In genomic region chr15:61653853-61654252, GRCm38 (mm10) we compare ENCODE assay signal across 22 mouse cellular contexts.
"Had no signal": no experiment of that assay in that cellular context is flagged by ENCODE, and none has a peak within 500 bp of the region (broad histone marks: within the 10 kb centered on the region; RNA-seq: fewer than 3 reads in every experiment).

No protein-coding gene starts in this region.

- H3K4me1 ChIP-seq: heart, embryonic 13.5 days; heart, embryonic 15.5 days; hindbrain, embryonic 13.5 days; hindbrain, embryonic 15.5 days; limb, embryonic 15.5 days; liver, embryonic 12.5 days had no signal

- H3K27ac ChIP-seq: heart, adult 2 months; heart, embryonic 13.5 days; heart, embryonic 15.5 days; hindbrain, embryonic 13.5 days; hindbrain, embryonic 15.5 days; hindbrain, postnatal 0 days; limb, embryonic 13.5 days; limb, embryonic 15.5 days; liver, embryonic 12.5 days; liver, embryonic 14.5 days had no signal

- H3K4me2 ChIP-seq: heart, embryonic 11.5 days; heart, embryonic 13.5 days; heart, embryonic 15.5 days; hindbrain, embryonic 13.5 days; hindbrain, embryonic 15.5 days; limb, embryonic 13.5 days; limb, embryonic 15.5 days; liver, embryonic 12.5 days had no signal

- H3K9ac ChIP-seq: forebrain, postnatal 0 days; heart, embryonic 13.5 days; heart, embryonic 15.5 days; hindbrain, embryonic 13.5 days; hindbrain, embryonic 15.5 days; limb, embryonic 13.5 days; limb, embryonic 15.5 days; liver, embryonic 12.5 days; liver, embryonic 14.5 days had no signal

- H3K4me3 ChIP-seq: heart, adult 2 months; heart, embryonic 13.5 days; heart, embryonic 15.5 days; hindbrain, embryonic 13.5 days; hindbrain, embryonic 15.5 days; limb, embryonic 13.5 days; limb, embryonic 15.5 days; liver, embryonic 12.5 days had no signal

- H3K9me3 ChIP-seq: heart, embryonic 13.5 days; heart, embryonic 15.5 days; hindbrain, embryonic 13.5 days; hindbrain, embryonic 15.5 days; limb, embryonic 13.5 days; limb, embryonic 15.5 days; liver, embryonic 12.5 days had no signal

- ATAC-seq: forebrain, postnatal 0 days; hindbrain, postnatal 0 days; intestine, embryonic 16.5 days; liver, embryonic 12.5 days had no signal

- H3K36me3 ChIP-seq: heart, embryonic 13.5 days; heart, embryonic 15.5 days; hindbrain, embryonic 13.5 days; hindbrain, embryonic 15.5 days; limb, embryonic 13.5 days; limb, embryonic 15.5 days; liver, embryonic 12.5 days had no signal

- DNase-seq: forebrain, postnatal 0 days; gastrocnemius, postnatal 14 days; gastrocnemius, postnatal 36 days; heart, adult 11 months; heart, adult 2 months; heart, postnatal 14 days; heart, postnatal 36 days; kidney, postnatal 25 days; layer of hippocampus, adult 9-11 months; layer of hippocampus, postnatal 36 days; left cerebral cortex, postnatal 4 days had no signal

- H3K27me3 ChIP-seq: heart, embryonic 13.5 days; heart, embryonic 15.5 days; hindbrain, embryonic 13.5 days; hindbrain, embryonic 15.5 days; limb, embryonic 13.5 days; limb, embryonic 15.5 days; liver, embryonic 12.5 days had no signal
